Comparison of ENCODE assay signal across 9 mouse cellular contexts in the genomic region with DNA sequence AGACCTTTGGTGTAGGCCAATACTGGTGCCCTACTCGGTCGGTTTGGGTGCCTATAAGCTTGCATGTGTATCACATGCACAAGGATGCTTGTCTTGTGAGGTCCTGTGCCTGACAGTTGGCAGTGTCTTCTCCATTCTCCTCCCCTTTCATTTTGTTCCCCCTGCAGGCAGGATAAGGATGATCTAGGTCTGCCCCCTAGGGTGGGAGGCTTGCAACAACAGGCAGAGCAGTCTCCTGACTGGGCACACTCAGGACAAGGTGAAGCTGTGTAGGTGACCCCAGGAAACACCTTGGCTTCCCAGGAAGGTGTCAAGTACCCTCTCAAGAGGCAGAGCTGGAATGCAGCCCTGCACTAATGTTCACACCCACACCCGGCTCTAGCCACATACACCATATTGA. TPM values are rescaled to one million over a fixed set of nuclear protein-coding genes. Genes with fewer than 3 reads are reported as not detected.
DNase-seq lines count a peak whose midpoint lies in the region; ATAC-seq lines count a peak whose summit lies in the region.
"Had no signal": no experiment of that assay in that cellular context is flagged by ENCODE, and none has a peak within 500 bp of the region (broad histone marks: within the 10 kb centered on the region; RNA-seq: fewer than 3 reads in every experiment).

No protein-coding gene starts in this region.

- H3K27ac ChIP-seq in hindbrain, embryonic 15.5 days (replicated peaks): no peak overlapping the region
- H3K27ac ChIP-seq: macrophage had no signal

- H3K4me3 ChIP-seq in hindbrain, embryonic 15.5 days: no peak overlapping the region

- no peaks in the 10 kb centered on the region for H3K27me3 ChIP-seq in hindbrain, embryonic 15.5 days

- 71% methylated on average over 3 of the region's 3 CpGs for WGBS in hindbrain, embryonic 15.5 days

- DNase-seq in layer of hippocampus, adult 11-12 months (ENCODE audit: low spot score): peak; percentile 48
- no peak for DNase-seq in layer of hippocampus, adult 9-10 months (ENCODE audit: low spot score)
- DNase-seq in cerebellum, adult 11 months: peak; percentile 24
- peak; percentile 46 to 64 for DNase-seq in left cerebral cortex, adult 18-20 months (ENCODE audit: low spot score in 2 of 2)
- peak; percentile 20 for DNase-seq in spleen, adult 12 weeks (ENCODE audit: low spot score)

- no peaks in the 10 kb centered on the region for H3K9me3 ChIP-seq in hindbrain, embryonic 15.5 days

- peaks cover 7% of the 10 kb centered on the region for H3K36me3 ChIP-seq in hindbrain, embryonic 15.5 days

- peak; percentile 80 for ATAC-seq in frontal cortex, adult (ENCODE audit: low TSS enrichment)
- peak; percentile 23; the same call in 1 of the 2 replicates for ATAC-seq in hindbrain, embryonic 15.5 days (ENCODE audit: low FRiP score, low read depth)
- peak; percentile 95 for ATAC-seq in megakaryocyte-erythroid progenitor cell, adult 5-6 weeks (replicated peaks; ENCODE audit: low FRiP score, low TSS enrichment, poor library complexity, severe bottlenecking)

- H3K9ac ChIP-seq in hindbrain, embryonic 15.5 days: no peak overlapping the region

- H3K4me2 ChIP-seq in hindbrain, embryonic 15.5 days: no peak overlapping the region

- peaks cover 7% of the 10 kb centered on the region for H3K4me1 ChIP-seq in hindbrain, embryonic 15.5 days (replicated peaks)

RNA-seq across cellular contexts. Expression of gene Atg4b, which starts 24.3 kb away (rescaled TPM):
- 84.5 and 100 TPM in 2 replicates for polyA plus RNA-seq in hindbrain, embryonic 15.5 days (2015; fragmentation: Nextera tagmentation; extraction: Ambion mirVana)
- total RNA-seq in left cerebral cortex, adult 18-20 months (2021): 10 to 100 TPM; 79.0 to 85.3 TPM
- total RNA-seq in megakaryocyte-erythroid progenitor cell, adult 5-6 weeks (2014; fragmentation: Nextera tagmentation): 57.9 and 79.1 TPM in 2 replicates
- 55.6 and 116 TPM in 2 replicates for total RNA-seq in megakaryocyte-erythroid progenitor cell, adult 5-6 weeks (2017)

RNA-seq across cellular contexts. Expression of gene Thap4, which starts 27.7 kb away (rescaled TPM):
- polyA plus RNA-seq in hindbrain, embryonic 15.5 days (2015; fragmentation: Nextera tagmentation; extraction: Ambion mirVana): 43.8 and 50.9 TPM in 2 replicates
- total RNA-seq in left cerebral cortex, adult 18-20 months (2021): 10 to 100 TPM; 43.5 to 44.2 TPM
- 23.6 and 35.0 TPM in 2 replicates for total RNA-seq in megakaryocyte-erythroid progenitor cell, adult 5-6 weeks (2014; fragmentation: Nextera tagmentation)
- total RNA-seq in megakaryocyte-erythroid progenitor cell, adult 5-6 weeks (2017): 16.5 and 30.0 TPM in 2 replicates

RNA-seq across cellular contexts. Expression of gene Bok, which starts 41.5 kb away (rescaled TPM):
- 93.1 and 108 TPM in 2 replicates for polyA plus RNA-seq in hindbrain, embryonic 15.5 days (2015; fragmentation: Nextera tagmentation; extraction: Ambion mirVana)
- total RNA-seq in left cerebral cortex, adult 18-20 months (2021): 10 to 100 TPM; 32.2 to 42.8 TPM
- not detected in 2 replicates for total RNA-seq in megakaryocyte-erythroid progenitor cell, adult 5-6 weeks (2014; fragmentation: Nextera tagmentation)
- not detected in 2 replicates for total RNA-seq in megakaryocyte-erythroid progenitor cell, adult 5-6 weeks (2017)
- polyA plus RNA-seq: macrophage had no signal

Comparison
In these comparisons a context has a peak if more than half of its experiments do, and no peak if none do; other contexts are left out.
1. ATAC-seq: peak in every context shown above with its lines; median percentile 95 in megakaryocyte-erythroid progenitor cell, adult 5-6 weeks; 80 in frontal cortex, adult; 23 in hindbrain, embryonic 15.5 days.
2. RNA of gene Bok, which starts 41.5 kb away (total RNA-seq): 32.2 to 42.8 TPM in left cerebral cortex, adult 18-20 months; not detected in megakaryocyte-erythroid progenitor cell, adult 5-6 weeks; every median in the first group is over 10 times any median in the second.